ENCODE assay signal across 12 mouse cellular contexts in genomic region chr2:169483934-169484333, GRCm38 (mm10).
DNase-seq lines count a peak whose midpoint lies in the region; ATAC-seq and TF ChIP-seq lines count a peak whose summit lies in the region.
"Had no signal": no experiment of that assay in that cellular context is flagged by ENCODE, and none has a peak within 500 bp of the region (broad histone marks: within the 10 kb centered on the region; RNA-seq: fewer than 3 reads in every experiment).

No protein-coding gene starts in this region.

- H3K36me3 ChIP-seq in intestine, embryonic 14.5 days (ENCODE audit: control insufficient read depth, insufficient read depth, low read length): no peaks in the 10 kb centered on the region
- H3K36me3 ChIP-seq in intestine, postnatal 0 days (ENCODE audit: control insufficient read depth, insufficient read depth): no peaks in the 10 kb centered on the region
- H3K36me3 ChIP-seq: heart, embryonic 13.5 days; limb, embryonic 10.5 days had no signal

- H3K27me3 ChIP-seq in intestine, embryonic 14.5 days (replicated peaks; ENCODE audit: control insufficient read depth, insufficient read depth, low read length): no peaks in the 10 kb centered on the region
- H3K27me3 ChIP-seq in intestine, postnatal 0 days (replicated peaks; ENCODE audit: control insufficient read depth, insufficient read depth, low read length): no peaks in the 10 kb centered on the region; the same call in 1 of the 2 replicates
- H3K27me3 ChIP-seq: heart, embryonic 13.5 days had no signal

- 38% methylated on average over 8 of the region's 8 CpGs for WGBS in intestine, embryonic 14.5 days
- 21% methylated on average over 8 of the region's 8 CpGs for WGBS in intestine, postnatal 0 days

- ATAC-seq in intestine, embryonic 14.5 days (replicated peaks; ENCODE audit: low FRiP score, low TSS enrichment, low read depth): no peak
- no peak for ATAC-seq in intestine, postnatal 0 days

- H3K4me3 ChIP-seq in intestine, embryonic 14.5 days (ENCODE audit: low read depth, low read length): no peak overlapping the region
- H3K4me3 ChIP-seq in intestine, postnatal 0 days (ENCODE audit: low read depth, low read length): no peak overlapping the region
- H3K4me3 ChIP-seq: gastrocnemius, adult 2 months; heart, embryonic 13.5 days; limb, embryonic 10.5 days had no signal

- H3K9me3 ChIP-seq in intestine, embryonic 14.5 days (ENCODE audit: control insufficient read depth, low read length): no peaks in the 10 kb centered on the region
- no peaks in the 10 kb centered on the region for H3K9me3 ChIP-seq in intestine, postnatal 0 days (ENCODE audit: control insufficient read depth)
- H3K9me3 ChIP-seq: limb, embryonic 10.5 days had no signal

- H3K9ac ChIP-seq in intestine, embryonic 14.5 days (ENCODE audit: low read length): no peak overlapping the region
- no peak overlapping the region for H3K9ac ChIP-seq in intestine, postnatal 0 days (ENCODE audit: low read depth, low read length)
- H3K9ac ChIP-seq: heart, embryonic 13.5 days had no signal

- H3K27ac ChIP-seq in intestine, embryonic 14.5 days (ENCODE audit: low read depth): no peak overlapping the region
- no peak overlapping the region for H3K27ac ChIP-seq in intestine, postnatal 0 days (ENCODE audit: low read depth, low read length)
- H3K27ac ChIP-seq: gastrocnemius, adult 2 months; heart, embryonic 13.5 days; limb, embryonic 10.5 days had no signal

- H3K4me1 ChIP-seq in intestine, embryonic 14.5 days (replicated peaks; ENCODE audit: control insufficient read depth, insufficient read depth, low read length): peaks cover 21% of the 10 kb centered on the region
- H3K4me1 ChIP-seq in intestine, postnatal 0 days (replicated peaks; ENCODE audit: control insufficient read depth, insufficient read depth, low read length): no peaks in the 10 kb centered on the region

- peak; percentile 60 for DNase-seq in intestine, embryonic 14.5 days (ENCODE audit: low spot score)
- peak; percentile 18 for DNase-seq in urinary bladder, postnatal 25 days (ENCODE audit: low spot score)
- no peak for DNase-seq in urinary bladder, postnatal 10 days (ENCODE audit: low spot score)
- DNase-seq in kidney, postnatal 10 days: peak; percentile 83
- DNase-seq in left cerebral cortex, postnatal 10 days (ENCODE audit: extremely low spot score in 1 of 2, low spot score in 2 of 2): no peak
- no peak for DNase-seq in thymus, postnatal 25 days
- no peak for DNase-seq in thymus, postnatal 10 days (ENCODE audit: low spot score in 2 of 2)
- DNase-seq: gastrocnemius, adult 2 months; right cerebral cortex, postnatal 4 days had no signal

- H3K4me2 ChIP-seq in intestine, embryonic 14.5 days (ENCODE audit: low read length): no peak overlapping the region
- no peak overlapping the region for H3K4me2 ChIP-seq in intestine, postnatal 0 days (replicated peaks; ENCODE audit: low read depth)
- H3K4me2 ChIP-seq: heart, embryonic 13.5 days had no signal

- intact Hi-C loops in left cerebral cortex, postnatal 10 days (cut with DNase I): no loop called here

- TF ChIP-seq CTCF in intestine, postnatal 0 days (IDR thresholded peaks at IDR 0.05; ENCODE audit: low read depth): no peak

Comparison
In these comparisons a context has a peak if more than half of its experiments do, and no peak if none do; other contexts are left out.
1. DNase-seq: peak in intestine, embryonic 14.5 days (single experiment), urinary bladder, postnatal 25 days (single experiment) and kidney, postnatal 10 days (single experiment); none in urinary bladder, postnatal 10 days (single experiment), left cerebral cortex, postnatal 10 days (0 of 2), thymus, postnatal 25 days (single experiment) and thymus, postnatal 10 days (0 of 2).